Mouse (Mus musculus): Measurements from ENCODE around the gene Dusp3. TPM values are rescaled to one million over a fixed set of nuclear protein-coding genes. Genes with fewer than 3 reads are reported as not detected.

The Dusp3 gene
- polyA plus RNA-seq, 1 experiment: 13.3 TPM

GRCm38 (mm10) chr11:101998258-101998657, 11.4 kb upstream of the Dusp3 start:
- TF ChIP-seq CTCF (IDR thresholded peaks at IDR 0.05; ENCODE audit: low read depth, low read length) (no peak), EP300 (IDR thresholded peaks at IDR 0.05; ENCODE audit: insufficient read depth, low read depth, low read length) (no peak)
- Histone ChIP-seq H3K9me3 (replicated peaks; ENCODE audit: control insufficient read depth, insufficient read depth, low read length, poor library complexity, severe bottlenecking) (no peaks in the 10 kb centered on the region), H3K27ac (ENCODE audit: insufficient read depth, low read length) (no peak overlapping the region), H3K4me1 (ENCODE audit: control insufficient read depth, insufficient read depth, low read length) (no peaks in the 10 kb centered on the region), H3K36me3 (ENCODE audit: control insufficient read depth, insufficient read depth, low read length, poor library complexity, severe bottlenecking) (no peaks in the 10 kb centered on the region), H3K27me3 (ENCODE audit: control insufficient read depth, insufficient read depth, low read length, poor library complexity, severe bottlenecking) (no peaks in the 10 kb centered on the region), H3K9ac (ENCODE audit: low read depth, poor library complexity, severe bottlenecking) (no peak overlapping the region), H3K4me3 (ENCODE audit: low read depth, low read length) (no peak overlapping the region)

GRCm38 (mm10) chr11:101995938-101996337, 9.1 kb upstream of the Dusp3 start:
- Histone ChIP-seq H3K4me1 (ENCODE audit: control insufficient read depth, insufficient read depth, low read length) (no peaks in the 10 kb centered on the region), H3K36me3 (ENCODE audit: control insufficient read depth, insufficient read depth, low read length, poor library complexity, severe bottlenecking) (no peaks in the 10 kb centered on the region)
- TF ChIP-seq POLR2A (IDR thresholded peaks at IDR 0.05; ENCODE audit: insufficient read depth, low read length): no peak

DNA sequence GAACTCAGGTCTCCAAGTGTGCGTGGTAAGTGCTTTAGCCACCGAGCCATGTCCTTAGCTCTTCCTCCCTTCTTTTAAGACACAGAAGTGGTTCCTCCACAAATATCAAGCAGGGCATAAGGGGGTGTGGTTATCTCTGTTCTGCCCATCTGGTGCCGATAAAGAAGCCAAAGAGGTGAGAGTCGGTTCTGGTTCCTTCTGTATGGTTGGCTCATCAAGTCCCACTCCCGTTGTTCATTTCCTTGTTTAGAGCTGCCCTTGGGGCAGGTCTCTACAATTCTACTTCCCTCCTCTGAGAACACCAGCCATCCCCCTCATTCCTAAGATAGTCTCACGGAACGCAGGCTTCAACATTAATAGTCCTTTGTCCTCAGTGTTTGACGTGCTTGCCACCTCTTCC, 7.3 kb upstream of the Dusp3 start:
- TF ChIP-seq POLR2A (IDR thresholded peaks at IDR 0.05; ENCODE audit: insufficient read depth, low read length): no peak
- TF ChIP-seq EP300 (IDR thresholded peaks at IDR 0.05; ENCODE audit: insufficient read depth, low read depth, low read length): no peak
- TF ChIP-seq CTCF (IDR thresholded peaks at IDR 0.05; ENCODE audit: low read depth, low read length): no peak
- H3K9ac ChIP-seq (ENCODE audit: low read depth, poor library complexity, severe bottlenecking): no peak overlapping the region
- no peak overlapping the region for H3K4me3 ChIP-seq (ENCODE audit: low read depth, low read length)

More at GRCm38 (mm10) chr11:101995938-101996337, 9.1 kb upstream of the Dusp3 start:
- no peak overlapping the region for H3K4me3 ChIP-seq (ENCODE audit: low read depth, low read length)
- H3K9me3 ChIP-seq (replicated peaks; ENCODE audit: control insufficient read depth, insufficient read depth, low read length, poor library complexity, severe bottlenecking): no peaks in the 10 kb centered on the region
- no peak overlapping the region for H3K27ac ChIP-seq (ENCODE audit: insufficient read depth, low read length)
- no peak overlapping the region for H3K9ac ChIP-seq (ENCODE audit: low read depth, poor library complexity, severe bottlenecking)
- no peaks in the 10 kb centered on the region for H3K27me3 ChIP-seq (ENCODE audit: control insufficient read depth, insufficient read depth, low read length, poor library complexity, severe bottlenecking)

DNA sequence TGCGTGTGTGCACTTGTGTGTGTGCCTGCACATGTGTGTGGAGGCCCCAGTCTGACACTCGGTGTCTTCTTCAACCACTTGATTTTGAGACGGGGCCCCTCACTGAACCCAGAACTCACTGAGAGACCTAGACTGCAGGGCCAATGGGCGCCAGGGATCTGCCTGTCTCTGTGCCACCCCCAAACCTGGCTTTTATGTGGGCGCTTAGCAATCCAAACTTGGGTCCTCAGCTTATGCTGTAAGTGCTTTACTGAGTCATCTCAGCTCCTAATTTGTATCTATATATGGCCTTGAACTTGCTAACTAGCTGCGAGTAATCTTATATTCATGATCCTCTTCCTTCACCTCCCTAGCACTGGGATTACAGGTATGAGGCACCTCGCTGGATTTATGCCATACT, 5.6 kb upstream of the Dusp3 start:
- no peaks in the 10 kb centered on the region; the same call in 1 of the 2 replicates for H3K27me3 ChIP-seq (ENCODE audit: control insufficient read depth, insufficient read depth, low read length, poor library complexity, severe bottlenecking)
- no peak overlapping the region for H3K27ac ChIP-seq (ENCODE audit: insufficient read depth, low read length)
- no peaks in the 10 kb centered on the region for H3K9me3 ChIP-seq (replicated peaks; ENCODE audit: control insufficient read depth, insufficient read depth, low read length, poor library complexity, severe bottlenecking)
- no peaks in the 10 kb centered on the region for H3K4me1 ChIP-seq (ENCODE audit: control insufficient read depth, insufficient read depth, low read length)
- TF ChIP-seq POLR2A (IDR thresholded peaks at IDR 0.05; ENCODE audit: insufficient read depth, low read length): no peak
- H3K36me3 ChIP-seq (ENCODE audit: control insufficient read depth, insufficient read depth, low read length, poor library complexity, severe bottlenecking): no peaks in the 10 kb centered on the region
- H3K9ac ChIP-seq (ENCODE audit: low read depth, poor library complexity, severe bottlenecking): no peak overlapping the region
- no peak overlapping the region for H3K4me3 ChIP-seq (ENCODE audit: low read depth, low read length)

More for the DNA sequence above, 7.3 kb upstream of the Dusp3 start:
- no peaks in the 10 kb centered on the region for H3K4me1 ChIP-seq (ENCODE audit: control insufficient read depth, insufficient read depth, low read length)
- no peaks in the 10 kb centered on the region for H3K9me3 ChIP-seq (replicated peaks; ENCODE audit: control insufficient read depth, insufficient read depth, low read length, poor library complexity, severe bottlenecking)
- H3K36me3 ChIP-seq (ENCODE audit: control insufficient read depth, insufficient read depth, low read length, poor library complexity, severe bottlenecking): no peaks in the 10 kb centered on the region
- H3K27ac ChIP-seq (ENCODE audit: insufficient read depth, low read length): no peak overlapping the region
- no peaks in the 10 kb centered on the region; the same call in 1 of the 2 replicates for H3K27me3 ChIP-seq (ENCODE audit: control insufficient read depth, insufficient read depth, low read length, poor library complexity, severe bottlenecking)

DNA sequence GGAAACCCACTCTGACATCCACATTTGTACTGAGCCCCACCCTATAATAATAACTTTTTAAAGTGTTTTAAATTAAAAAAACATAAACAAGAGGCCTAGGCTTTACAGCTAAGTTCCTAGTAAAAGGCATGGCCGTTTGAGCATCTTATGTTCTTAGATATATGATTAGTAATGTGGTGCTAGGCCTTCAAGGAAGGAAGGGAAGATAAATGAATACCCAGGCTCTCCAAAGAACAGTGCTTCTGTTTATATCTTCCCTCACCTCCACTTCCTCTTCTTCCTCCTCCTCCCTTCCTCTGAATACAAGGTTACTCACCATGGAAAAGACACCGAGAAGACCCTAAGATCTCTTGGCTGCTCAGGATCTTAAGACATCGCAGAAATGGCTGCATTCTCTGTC, 5.0 kb upstream of the Dusp3 start:
- TF ChIP-seq EP300 (IDR thresholded peaks at IDR 0.05; ENCODE audit: insufficient read depth, low read depth, low read length): no peak
- no peaks in the 10 kb centered on the region for H3K36me3 ChIP-seq (ENCODE audit: control insufficient read depth, insufficient read depth, low read length, poor library complexity, severe bottlenecking)
- no peak overlapping the region for H3K9ac ChIP-seq (ENCODE audit: low read depth, poor library complexity, severe bottlenecking)
- no peaks in the 10 kb centered on the region for H3K4me1 ChIP-seq (ENCODE audit: control insufficient read depth, insufficient read depth, low read length)
- no peaks in the 10 kb centered on the region for H3K9me3 ChIP-seq (replicated peaks; ENCODE audit: control insufficient read depth, insufficient read depth, low read length, poor library complexity, severe bottlenecking)
- no peak overlapping the region for H3K27ac ChIP-seq (ENCODE audit: insufficient read depth, low read length)
- no peaks in the 10 kb centered on the region; the same call in 1 of the 2 replicates for H3K27me3 ChIP-seq (ENCODE audit: control insufficient read depth, insufficient read depth, low read length, poor library complexity, severe bottlenecking)
- no peak overlapping the region for H3K4me3 ChIP-seq (ENCODE audit: low read depth, low read length)

DNA sequence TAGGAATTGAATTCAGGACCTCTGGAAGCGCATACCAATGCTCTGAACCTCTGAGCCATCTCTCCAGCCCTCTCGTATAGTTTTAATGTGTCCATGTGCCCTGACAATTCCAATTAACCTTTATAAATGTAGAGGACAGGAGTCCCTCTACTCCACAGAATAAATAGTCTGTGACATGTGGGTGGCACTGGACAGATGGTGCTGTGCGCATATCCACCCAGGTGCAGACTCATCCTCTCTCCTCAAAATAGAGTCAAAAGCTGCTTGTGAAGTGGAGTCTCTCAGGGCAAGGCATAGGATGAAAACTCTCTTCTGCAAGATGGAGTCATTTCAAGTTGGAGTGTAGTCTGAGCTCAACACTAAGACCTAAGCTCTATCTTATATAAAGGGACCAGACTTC, 3.4 kb upstream of the Dusp3 start:
- H3K4me1 ChIP-seq (ENCODE audit: control insufficient read depth, insufficient read depth, low read length): no peaks in the 10 kb centered on the region
- no peak overlapping the region for H3K9ac ChIP-seq (ENCODE audit: low read depth, poor library complexity, severe bottlenecking)
- H3K4me3 ChIP-seq (ENCODE audit: low read depth, low read length): no peak overlapping the region
- H3K27me3 ChIP-seq (ENCODE audit: control insufficient read depth, insufficient read depth, low read length, poor library complexity, severe bottlenecking): no peaks in the 10 kb centered on the region; the same call in 1 of the 2 replicates
- H3K36me3 ChIP-seq (ENCODE audit: control insufficient read depth, insufficient read depth, low read length, poor library complexity, severe bottlenecking): no peaks in the 10 kb centered on the region
- no peaks in the 10 kb centered on the region for H3K9me3 ChIP-seq (replicated peaks; ENCODE audit: control insufficient read depth, insufficient read depth, low read length, poor library complexity, severe bottlenecking)
- H3K27ac ChIP-seq (ENCODE audit: insufficient read depth, low read length): no peak overlapping the region
- TF ChIP-seq CTCF (IDR thresholded peaks at IDR 0.05; ENCODE audit: low read depth, low read length) (no peak), POLR2A (IDR thresholded peaks at IDR 0.05; ENCODE audit: insufficient read depth, low read length) (no peak), EP300 (IDR thresholded peaks at IDR 0.05; ENCODE audit: insufficient read depth, low read depth, low read length) (no peak)
